Mouse (Mus musculus): ENCODE measurements around the gene Anp32b. TPM values are rescaled to one million over a fixed set of nuclear protein-coding genes. Genes with fewer than 3 reads are reported as not detected.
A peak's percentile ranks its signal among the peaks of the same experiment; 100 is the strongest.

Anp32b gene
- polyA plus RNA-seq, 1 experiment = 464 TPM

DNA sequence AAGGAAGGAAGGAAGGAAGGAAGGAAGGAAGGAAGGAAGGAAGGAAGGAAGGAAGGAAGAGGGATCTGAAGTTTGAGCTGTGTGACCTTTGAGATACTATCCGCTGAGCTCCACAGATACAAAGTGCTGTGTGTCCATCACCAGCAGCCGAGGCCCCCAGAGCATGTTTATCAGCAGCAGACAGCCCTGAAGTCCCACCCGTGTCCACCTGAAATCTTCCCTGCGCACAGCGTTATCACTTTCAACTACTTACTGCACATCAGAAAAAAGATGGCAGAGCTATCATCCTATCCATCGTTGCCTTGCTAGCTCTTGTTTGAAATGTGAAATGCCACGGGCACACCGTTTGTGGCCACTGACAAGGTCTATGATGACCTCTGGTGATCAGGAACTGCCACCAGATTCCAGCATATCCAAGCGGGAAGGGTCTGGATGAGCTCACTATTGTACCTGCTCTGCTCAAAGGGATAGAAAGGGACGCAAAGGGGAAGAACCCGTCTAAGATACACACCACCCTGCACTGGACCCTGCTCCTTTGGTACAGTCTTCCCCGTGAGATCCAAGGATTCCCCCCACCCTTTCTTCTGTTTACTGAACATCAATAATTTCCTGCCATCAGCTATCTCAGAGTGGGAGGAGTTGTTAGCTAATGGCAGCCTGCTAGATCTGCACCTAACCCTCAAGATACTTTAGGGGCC, 18.2 kb upstream of the Anp32b start:
- Histone ChIP-seq H3K27ac (ENCODE audit: insufficient read depth, low read length) (no peak overlapping the region), H3K36me3 (ENCODE audit: control insufficient read depth, insufficient read depth, low read length, poor library complexity, severe bottlenecking) (no peaks in the 10 kb centered on the region), H3K27me3 (ENCODE audit: control insufficient read depth, insufficient read depth, low read length, poor library complexity, severe bottlenecking) (no peaks in the 10 kb centered on the region), H3K9ac (ENCODE audit: low read depth, poor library complexity, severe bottlenecking) (no peak overlapping the region), H3K9me3 (replicated peaks; ENCODE audit: control insufficient read depth, insufficient read depth, low read length, poor library complexity, severe bottlenecking) (no peaks in the 10 kb centered on the region), H3K4me1 (ENCODE audit: control insufficient read depth, insufficient read depth, low read length) (no peaks in the 10 kb centered on the region), H3K4me3 (ENCODE audit: low read depth, low read length) (no peak overlapping the region)
- TF ChIP-seq CTCF (IDR thresholded peaks at IDR 0.05; ENCODE audit: low read depth, low read length) (no peak), EP300 (IDR thresholded peaks at IDR 0.05; ENCODE audit: insufficient read depth, low read depth, low read length) (no peak), POLR2A (IDR thresholded peaks at IDR 0.05; ENCODE audit: insufficient read depth, low read length) (no peak)

DNA sequence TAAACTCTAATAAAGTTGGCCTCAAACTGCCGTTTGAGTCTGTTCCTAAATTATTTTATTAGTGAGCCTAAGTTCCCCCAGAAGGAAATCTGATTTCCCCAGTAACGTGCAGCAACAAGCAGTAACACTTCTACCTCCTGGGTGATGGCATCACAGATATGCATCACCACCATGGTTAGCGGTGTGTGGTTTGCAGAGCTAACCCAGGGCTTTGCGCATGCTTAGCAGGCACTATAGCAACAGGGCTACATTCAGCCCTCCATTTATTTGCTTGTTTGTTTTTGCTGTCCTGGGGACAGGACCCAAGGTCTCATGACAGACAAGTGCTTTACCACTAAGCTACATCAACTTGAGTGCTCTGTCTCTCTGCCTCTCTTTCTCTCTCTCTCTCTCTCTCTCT, 8.2 kb upstream of the Anp32b start:
- H3K27me3 ChIP-seq (ENCODE audit: control insufficient read depth, insufficient read depth, low read length, poor library complexity, severe bottlenecking) = no peaks in the 10 kb centered on the region
- H3K27ac ChIP-seq (ENCODE audit: insufficient read depth, low read length) = no peak overlapping the region
- no peak for TF ChIP-seq POLR2A (IDR thresholded peaks at IDR 0.05; ENCODE audit: insufficient read depth, low read length)
- TF ChIP-seq EP300 (IDR thresholded peaks at IDR 0.05; ENCODE audit: insufficient read depth, low read depth, low read length) = no peak
- TF ChIP-seq CTCF (IDR thresholded peaks at IDR 0.05; ENCODE audit: low read depth, low read length) = no peak
- no peak overlapping the region for H3K4me3 ChIP-seq (ENCODE audit: low read depth, low read length)
- no peak overlapping the region for H3K9ac ChIP-seq (ENCODE audit: low read depth, poor library complexity, severe bottlenecking)
- no peaks in the 10 kb centered on the region for H3K9me3 ChIP-seq (replicated peaks; ENCODE audit: control insufficient read depth, insufficient read depth, low read length, poor library complexity, severe bottlenecking)
- H3K4me1 ChIP-seq (ENCODE audit: control insufficient read depth, insufficient read depth, low read length) = no peaks in the 10 kb centered on the region
- no peaks in the 10 kb centered on the region for H3K36me3 ChIP-seq (ENCODE audit: control insufficient read depth, insufficient read depth, low read length, poor library complexity, severe bottlenecking)

DNA sequence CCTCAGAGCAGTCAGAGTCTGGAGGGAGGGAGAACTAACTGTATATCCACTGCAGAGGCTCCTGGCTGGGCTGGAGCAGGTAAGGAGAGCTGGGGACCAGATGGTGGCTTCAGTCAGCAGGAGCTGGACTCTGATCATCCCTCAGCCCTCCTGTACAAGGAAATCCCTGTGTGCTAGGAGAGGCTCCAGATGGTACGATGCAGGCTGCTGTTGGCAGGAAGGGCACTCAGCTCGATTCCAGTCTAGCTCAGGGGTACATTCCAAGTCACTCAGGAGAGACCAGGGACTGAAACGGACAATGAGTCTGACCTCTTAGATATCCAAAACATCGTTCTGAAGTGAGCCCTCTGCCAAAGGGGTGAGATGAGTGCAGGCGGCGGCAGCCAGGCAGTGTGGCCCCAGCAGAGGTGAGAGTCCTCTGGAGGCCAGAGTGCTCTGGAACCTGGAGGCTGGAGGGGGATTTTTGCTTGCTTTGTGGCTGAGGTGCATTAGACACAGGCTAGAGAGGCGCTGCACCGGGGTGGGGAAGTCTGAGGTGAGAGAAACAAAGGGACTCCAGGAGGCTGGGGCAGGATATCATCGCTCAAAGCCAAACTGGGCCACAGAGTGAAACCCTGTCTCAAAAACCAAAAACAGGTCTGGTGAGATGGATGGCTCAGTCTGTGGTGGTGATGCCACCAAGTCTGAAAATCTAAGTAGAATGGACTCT, 5.3 kb upstream of the Anp32b start:
- TF ChIP-seq POLR2A (IDR thresholded peaks at IDR 0.05; ENCODE audit: insufficient read depth, low read length) = no peak
- TF ChIP-seq EP300 (IDR thresholded peaks at IDR 0.05; ENCODE audit: insufficient read depth, low read depth, low read length) = no peak
- H3K9ac ChIP-seq (ENCODE audit: low read depth, poor library complexity, severe bottlenecking) = peak overlapping the region; percentile 39; the same call in 1 of the 2 replicates
- no peaks in the 10 kb centered on the region for H3K4me1 ChIP-seq (ENCODE audit: control insufficient read depth, insufficient read depth, low read length)
- H3K36me3 ChIP-seq (ENCODE audit: control insufficient read depth, insufficient read depth, low read length, poor library complexity, severe bottlenecking) = no peaks in the 10 kb centered on the region
- H3K4me3 ChIP-seq (ENCODE audit: low read depth, low read length) = peak overlapping the region; percentile 10
- 0 out of 2 replicates have a peak overlapping the region, but pooled peaks have one; percentile 25 for H3K27ac ChIP-seq (ENCODE audit: insufficient read depth, low read length)
- no peaks in the 10 kb centered on the region for H3K27me3 ChIP-seq (ENCODE audit: control insufficient read depth, insufficient read depth, low read length, poor library complexity, severe bottlenecking)
- no peaks in the 10 kb centered on the region for H3K9me3 ChIP-seq (replicated peaks; ENCODE audit: control insufficient read depth, insufficient read depth, low read length, poor library complexity, severe bottlenecking)

GRCm38 (mm10) chr4:46447461-46447860, 3.2 kb upstream of the Anp32b start:
- Histone ChIP-seq H3K9ac (ENCODE audit: low read depth, poor library complexity, severe bottlenecking) (no peak overlapping the region), H3K27ac (ENCODE audit: insufficient read depth, low read length) (no peak overlapping the region), H3K36me3 (ENCODE audit: control insufficient read depth, insufficient read depth, low read length, poor library complexity, severe bottlenecking) (peaks cover 4% of the 10 kb centered on the region; the same call in 1 of the 2 replicates), H3K27me3 (ENCODE audit: control insufficient read depth, insufficient read depth, low read length, poor library complexity, severe bottlenecking) (no peaks in the 10 kb centered on the region), H3K9me3 (replicated peaks; ENCODE audit: control insufficient read depth, insufficient read depth, low read length, poor library complexity, severe bottlenecking) (no peaks in the 10 kb centered on the region), H3K4me3 (ENCODE audit: low read depth, low read length) (no peak overlapping the region), H3K4me1 (ENCODE audit: control insufficient read depth, insufficient read depth, low read length) (no peaks in the 10 kb centered on the region)
- TF ChIP-seq POLR2A (IDR thresholded peaks at IDR 0.05; ENCODE audit: insufficient read depth, low read length) = no peak
- TF ChIP-seq CTCF (IDR thresholded peaks at IDR 0.05; ENCODE audit: low read depth, low read length) = no peak
- no peak for TF ChIP-seq EP300 (IDR thresholded peaks at IDR 0.05; ENCODE audit: insufficient read depth, low read depth, low read length)

DNA sequence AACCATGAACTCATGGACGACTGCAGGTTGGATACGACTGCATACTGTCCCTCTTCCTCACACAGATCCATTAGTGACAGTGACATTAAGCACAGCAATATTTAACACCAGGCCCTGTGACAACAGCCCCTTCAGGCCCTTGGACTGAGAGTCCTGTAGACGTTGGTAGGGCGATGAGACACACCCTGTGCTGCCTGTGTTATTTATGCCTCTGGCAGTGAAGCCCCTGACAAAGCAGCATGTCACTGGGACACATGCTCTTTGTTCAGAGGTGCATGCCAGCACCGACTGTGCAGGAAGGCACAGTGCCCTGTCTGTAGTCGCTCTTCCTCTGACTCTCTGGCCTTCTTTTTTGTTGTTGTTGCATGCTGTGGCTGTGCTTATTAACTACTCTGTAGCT, 1.8 kb upstream of the Anp32b start:
- Histone ChIP-seq H3K4me3 (ENCODE audit: low read depth, low read length) (no peak overlapping the region), H3K4me1 (ENCODE audit: control insufficient read depth, insufficient read depth, low read length) (no peaks in the 10 kb centered on the region), H3K9me3 (replicated peaks; ENCODE audit: control insufficient read depth, insufficient read depth, low read length, poor library complexity, severe bottlenecking) (no peaks in the 10 kb centered on the region), H3K27me3 (ENCODE audit: control insufficient read depth, insufficient read depth, low read length, poor library complexity, severe bottlenecking) (no peaks in the 10 kb centered on the region), H3K36me3 (ENCODE audit: control insufficient read depth, insufficient read depth, low read length, poor library complexity, severe bottlenecking) (peaks cover 4% of the 10 kb centered on the region; the same call in 1 of the 2 replicates), H3K27ac (ENCODE audit: insufficient read depth, low read length) (no peak overlapping the region), H3K9ac (ENCODE audit: low read depth, poor library complexity, severe bottlenecking) (no peak overlapping the region)
- TF ChIP-seq CTCF (IDR thresholded peaks at IDR 0.05; ENCODE audit: low read depth, low read length) (no peak), POLR2A (IDR thresholded peaks at IDR 0.05; ENCODE audit: insufficient read depth, low read length) (no peak), EP300 (IDR thresholded peaks at IDR 0.05; ENCODE audit: insufficient read depth, low read depth, low read length) (no peak)

GRCm38 (mm10) chr4:46450020-46450518, 633 bp upstream of the Anp32b start:
- H3K27ac ChIP-seq (ENCODE audit: insufficient read depth, low read length) = peak overlapping the region; percentile 64
- H3K9me3 ChIP-seq (replicated peaks; ENCODE audit: control insufficient read depth, insufficient read depth, low read length, poor library complexity, severe bottlenecking) = no peaks in the 10 kb centered on the region
- TF ChIP-seq CTCF (IDR thresholded peaks at IDR 0.05; ENCODE audit: low read depth, low read length) (no peak), EP300 (IDR thresholded peaks at IDR 0.05; ENCODE audit: insufficient read depth, low read depth, low read length) (no peak), POLR2A (IDR thresholded peaks at IDR 0.05; ENCODE audit: insufficient read depth, low read length) (no peak)
- H3K9ac ChIP-seq (ENCODE audit: low read depth, poor library complexity, severe bottlenecking) = peak overlapping the region; percentile 100
- peak overlapping the region; percentile 45 for H3K4me3 ChIP-seq (ENCODE audit: low read depth, low read length)
- H3K4me1 ChIP-seq (ENCODE audit: control insufficient read depth, insufficient read depth, low read length) = no peaks in the 10 kb centered on the region
- peaks cover 4% of the 10 kb centered on the region; the same call in 1 of the 2 replicates for H3K36me3 ChIP-seq (ENCODE audit: control insufficient read depth, insufficient read depth, low read length, poor library complexity, severe bottlenecking)
- no peaks in the 10 kb centered on the region for H3K27me3 ChIP-seq (ENCODE audit: control insufficient read depth, insufficient read depth, low read length, poor library complexity, severe bottlenecking)

All from ES-Bruce4 (cell line).